Mouse (Mus musculus): ENCODE data around the gene St7.

DNA sequence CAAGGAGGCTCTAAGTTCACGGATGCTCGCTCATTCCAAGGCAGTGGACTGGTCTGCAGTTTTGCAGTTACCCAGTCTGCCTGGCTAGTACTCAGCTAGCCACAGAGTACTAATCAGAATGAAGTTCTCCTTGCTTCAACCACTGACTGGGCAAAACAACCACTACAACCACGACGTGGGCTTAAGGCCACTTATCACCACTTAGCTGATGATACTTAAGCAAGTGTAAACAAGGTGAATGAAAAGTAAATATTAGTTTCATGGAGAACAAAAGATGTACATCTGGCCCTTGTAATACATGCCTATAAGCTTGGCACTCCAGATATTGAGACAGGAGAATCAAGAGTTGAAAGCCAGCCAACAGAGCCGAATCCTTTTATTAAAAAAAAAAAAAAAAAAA is 253.7 kb downstream of the St7 start:
- no peak for TF ChIP-seq CTCF (IDR thresholded peaks at IDR 0.05; ENCODE audit: low read depth)
- TF ChIP-seq EP300 (IDR thresholded peaks at IDR 0.05; ENCODE audit: low read depth), result no peak
